Mouse (Mus musculus) midbrain, embryonic 10.5 days (tissue): ENCODE data around the gene Prkag1. TPM values are rescaled to one million over a fixed set of nuclear protein-coding genes. Genes with fewer than 3 reads are reported as not detected.

Experiments
- DNase-seq: peaks from one replicate; pipeline ENCODE4 v3.0.0-alpha.2; 2017; ENCODE audit warnings: low spot score
- H3K27ac ChIP-seq: fragments of 300-500 bp; sonication (generic); replicated peaks from 2 replicates; pipeline ENCODE4 v1.5.1; 2016; ENCODE audit warnings: mild to moderate bottlenecking
- H3K27me3 ChIP-seq: fragments of 300-500 bp; sonication (generic); 2 replicates; pipeline ENCODE4 v1.6.1; 2016; ENCODE audit warnings: low read depth, mild to moderate bottlenecking; ENCODE audit not compliant: poor library complexity, severe bottlenecking
- H3K36me3 ChIP-seq: fragments of 300-500 bp; sonication (generic); 2 replicates; pipeline ENCODE4 v1.6.1; 2016; ENCODE audit warnings: mild to moderate bottlenecking, moderate library complexity
- H3K4me1 ChIP-seq: fragments of 300-500 bp; sonication (generic); 2 replicates; pipeline ENCODE4 v1.6.1; 2016
- H3K4me3 ChIP-seq: fragments of 300-500 bp; sonication (generic); 2 replicates; pipeline ENCODE4 v1.5.1; 2016; ENCODE audit warnings: mild to moderate bottlenecking, moderate library complexity
- H3K9me3 ChIP-seq: fragments of 300-500 bp; sonication (generic); replicated peaks from 2 replicates; pipeline ENCODE4 v1.6.1; 2016; ENCODE audit warnings: mild to moderate bottlenecking
- WGBS: fragments of 180-500 bp; shearing (Covaris S2); methylation state at CpG from one replicate; pipeline ENCODE4 v1.1.7; 2016; 5-methylcytosine and 5-hydroxymethylcytosine counted together
- polyA plus RNA-seq: library from polyadenylated mRNA; unstranded; fragments of >200 nt; fragmentation: Nextera tagmentation; extraction: Ambion mirVana; gene quantifications from 2 replicates; pipeline ENCODE4 v1.2.1, GENCODE M21; 2016

The Prkag1 gene
- 90.4 and 94.9 TPM in 2 replicates for polyA plus RNA-seq

- H3K27ac ChIP-seq = peak within 1 kb of the TSS; percentile 91
- DNase-seq = peak; percentile 97
- peaks cover 45% of the 10 kb centered on the region for H3K36me3 ChIP-seq
- H3K4me1 ChIP-seq = peaks cover 34% of the 10 kb centered on the region
- H3K4me3 ChIP-seq = peak within 1 kb of the TSS; percentile 80
- WGBS = under 1% methylated on average over 66 of the region's 66 CpGs
- H3K9me3 ChIP-seq = no peaks in the 10 kb centered on the region
- H3K27me3 ChIP-seq = no peaks in the 10 kb centered on the region
These were observed at the start of gene Prkag1 for GRCm38 (mm10) chr15:98830736-98831683. Prkag1 (minus strand) TSS chr15:98831521.

DNA sequence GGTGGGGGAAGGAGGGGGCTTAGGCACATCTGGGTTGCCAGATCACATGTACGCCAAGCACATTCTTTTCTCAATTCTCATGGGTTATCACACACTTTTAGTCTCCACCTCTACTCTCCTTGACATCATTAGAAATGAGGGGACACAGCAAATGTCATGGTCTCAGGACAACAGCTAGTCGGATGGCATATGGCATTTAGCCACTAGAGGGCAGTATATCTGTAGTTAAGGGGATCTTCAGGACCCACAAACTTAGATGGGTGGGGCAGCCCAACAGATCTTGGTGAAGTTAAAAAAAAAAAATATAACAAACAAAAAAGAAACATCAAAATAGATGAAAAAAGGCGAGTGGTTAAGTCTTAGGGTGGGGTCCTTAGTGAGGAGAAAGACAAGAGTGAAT is 46.0 kb upstream of the Prkag1 start:
- Histone ChIP-seq H3K27ac (no peak overlapping the region), H3K9me3 (no peaks in the 10 kb centered on the region), H3K4me3 (no peak overlapping the region), H3K4me1 (peaks cover 36% of the 10 kb centered on the region), H3K27me3 (no peaks in the 10 kb centered on the region), H3K36me3 (peaks cover 9% of the 10 kb centered on the region; the same call in 1 of the 2 replicates)
- peak; percentile 64 for DNase-seq
- 22% methylated on average over 3 of the region's 3 CpGs for WGBS

DNA sequence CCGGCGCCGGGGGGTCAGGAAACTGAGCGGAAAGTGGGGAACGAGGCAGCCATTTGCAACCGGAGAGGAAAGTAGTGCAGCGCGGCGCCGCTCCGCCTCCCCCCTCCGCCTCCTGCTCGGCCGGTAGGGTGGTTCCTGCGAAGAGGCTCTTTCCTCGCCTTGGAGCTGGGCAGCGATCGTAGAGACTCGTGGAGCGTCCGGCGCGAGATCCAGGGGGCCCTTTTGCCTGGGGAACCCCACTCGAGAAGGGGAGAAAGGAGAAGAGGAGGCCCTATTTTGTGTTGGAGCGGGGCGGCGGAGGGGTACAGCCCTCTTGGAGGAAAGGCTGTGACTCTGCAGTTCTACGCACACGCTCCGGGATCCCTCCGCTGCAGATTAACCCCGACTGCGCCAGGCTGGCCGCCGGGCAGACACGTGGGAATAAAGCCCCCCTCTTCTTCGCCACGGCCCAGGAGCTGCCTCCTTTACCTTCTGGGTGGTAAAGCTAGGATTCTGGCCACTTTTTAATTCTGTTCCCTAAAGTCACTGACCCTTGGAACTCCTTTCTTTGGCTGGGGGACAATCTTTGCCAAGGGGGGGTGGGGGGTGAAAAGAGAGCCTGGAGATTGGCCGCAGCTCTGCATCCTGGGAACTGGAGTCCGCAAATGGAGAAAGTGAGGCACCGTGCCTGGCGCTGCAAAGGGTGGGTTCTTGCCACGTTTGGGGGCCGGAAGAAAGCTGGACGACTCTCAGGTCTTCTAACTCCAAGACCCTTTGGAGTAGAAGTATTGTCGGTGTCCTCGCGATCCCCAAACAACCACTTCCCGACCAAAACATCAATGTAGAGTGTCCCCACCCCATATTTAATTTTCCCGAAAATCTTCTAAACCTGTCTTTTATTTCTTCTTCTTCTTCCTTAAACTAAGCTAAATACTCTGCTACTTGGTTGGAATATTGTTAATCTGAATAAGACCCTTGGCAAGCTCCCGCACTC is 40.9 kb upstream of the Prkag1 start:
- no peaks in the 10 kb centered on the region for H3K9me3 ChIP-seq
- no peaks in the 10 kb centered on the region for H3K27me3 ChIP-seq
- peaks cover 8% of the 10 kb centered on the region for H3K36me3 ChIP-seq
- WGBS = 1% methylated on average over 51 of the region's 51 CpGs
- peak overlapping the region; percentile 99 for H3K4me3 ChIP-seq
- DNase-seq = peak; percentile 95
- H3K27ac ChIP-seq = peak overlapping the region; percentile 99
- peaks cover 46% of the 10 kb centered on the region for H3K4me1 ChIP-seq

DNA sequence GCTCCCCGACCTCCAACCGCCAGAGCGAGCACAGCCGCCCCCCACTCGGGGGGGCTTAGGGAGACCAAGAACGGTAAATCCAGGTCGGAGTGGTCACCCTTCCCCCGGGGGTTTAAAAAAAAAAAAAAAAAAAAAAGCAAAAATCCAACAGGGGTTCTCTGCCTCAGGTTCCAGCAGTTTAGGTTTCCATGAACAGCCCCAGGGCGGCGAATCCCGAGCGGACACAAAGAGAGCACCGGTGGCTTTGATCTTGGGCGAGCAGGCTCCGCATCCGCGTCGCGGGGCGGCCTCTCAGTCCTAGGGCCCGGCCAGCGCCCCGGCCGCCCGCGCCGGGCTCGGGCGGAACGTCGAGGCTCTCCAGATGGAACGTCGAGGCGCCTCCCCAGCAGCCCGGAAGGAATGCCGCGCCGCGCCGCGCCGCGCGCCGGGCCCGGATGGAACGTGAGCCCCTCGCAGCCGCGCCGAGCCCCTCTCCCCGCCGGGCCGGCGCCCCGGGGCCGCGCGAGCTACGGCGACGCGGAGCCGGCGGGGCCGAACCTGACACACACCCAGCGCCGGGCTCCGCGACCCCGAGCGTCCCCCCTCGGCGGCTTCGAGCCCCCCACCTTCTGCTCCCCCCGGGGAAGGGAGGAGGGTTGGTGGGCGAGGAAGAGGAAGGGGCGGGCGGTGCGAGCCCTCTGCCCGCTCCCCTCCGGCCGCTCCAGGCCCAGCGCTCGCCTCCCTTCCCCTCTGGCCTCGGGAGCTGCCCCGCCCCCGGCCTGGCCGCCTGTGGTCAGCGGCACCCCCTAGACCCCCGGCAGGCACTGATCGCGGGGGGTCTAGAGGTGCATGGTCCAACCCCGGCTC is 40.0 kb upstream of the Prkag1 start, which contains the start of gene Kmt2d:
Gene Kmt2d (minus strand): TSS at position 135 of the 846 bp plus-strand sequence.
- Histone ChIP-seq H3K4me1 (peaks cover 49% of the 10 kb centered on the region), H3K4me3 (peak within 1 kb of the TSS; percentile 99), H3K36me3 (peaks cover 17% of the 10 kb centered on the region), H3K27ac (peak within 1 kb of the TSS; percentile 99), H3K27me3 (no peaks in the 10 kb centered on the region), H3K9me3 (no peaks in the 10 kb centered on the region)
- DNase-seq = no peak
- WGBS = under 1% methylated on average over 92 of the region's 94 CpGs

DNA sequence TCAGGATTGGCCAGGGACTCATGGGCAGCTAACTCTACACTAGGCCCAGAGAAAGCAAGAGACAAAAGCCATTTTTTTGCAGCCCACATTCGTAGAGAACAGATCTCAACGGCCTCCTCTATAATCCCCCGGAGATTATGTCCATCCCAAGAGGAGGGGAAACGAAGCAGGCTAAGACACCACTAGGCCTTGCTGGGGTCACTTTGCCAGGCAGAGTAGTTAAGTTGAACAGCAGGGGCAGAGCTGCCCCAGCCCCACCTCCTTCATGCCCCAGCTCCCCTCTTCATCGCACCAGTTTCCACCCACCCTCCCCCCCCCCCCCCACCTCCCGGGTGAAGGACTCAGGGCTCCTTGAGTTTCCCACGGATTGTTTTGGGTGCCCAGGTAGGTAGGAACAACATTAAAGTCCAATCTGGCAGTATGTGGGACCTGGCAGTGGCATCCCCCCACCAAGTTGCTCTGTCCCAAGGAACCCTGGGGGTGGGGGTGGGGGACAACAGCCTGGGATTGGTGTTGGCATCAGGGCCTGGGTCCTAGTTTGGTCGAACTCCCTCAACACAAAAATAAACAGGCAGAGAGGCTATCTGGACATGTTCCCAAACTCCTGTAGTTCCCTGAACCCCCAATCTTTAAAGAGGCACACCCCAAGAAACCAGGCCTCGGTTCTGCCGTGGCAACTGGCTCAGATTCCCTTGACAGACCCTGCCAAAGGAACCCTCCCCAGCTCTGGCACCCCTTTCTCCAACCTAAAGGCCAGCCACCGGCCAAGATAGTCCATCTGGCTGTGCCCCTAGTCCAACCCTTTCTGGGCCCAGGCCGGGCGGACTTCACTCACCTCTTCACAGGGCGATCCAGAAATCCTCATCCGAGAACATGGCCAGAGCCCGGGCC is 39.1 kb upstream of the Prkag1 start:
- Histone ChIP-seq H3K4me1 (peaks cover 49% of the 10 kb centered on the region), H3K9me3 (no peaks in the 10 kb centered on the region), H3K27ac (peak overlapping the region; percentile 99), H3K36me3 (peaks cover 25% of the 10 kb centered on the region), H3K27me3 (no peaks in the 10 kb centered on the region), H3K4me3 (peak overlapping the region; percentile 99)
- 0% methylated on average over 16 of the region's 16 CpGs for WGBS
- peak; percentile 40 for DNase-seq

DNA sequence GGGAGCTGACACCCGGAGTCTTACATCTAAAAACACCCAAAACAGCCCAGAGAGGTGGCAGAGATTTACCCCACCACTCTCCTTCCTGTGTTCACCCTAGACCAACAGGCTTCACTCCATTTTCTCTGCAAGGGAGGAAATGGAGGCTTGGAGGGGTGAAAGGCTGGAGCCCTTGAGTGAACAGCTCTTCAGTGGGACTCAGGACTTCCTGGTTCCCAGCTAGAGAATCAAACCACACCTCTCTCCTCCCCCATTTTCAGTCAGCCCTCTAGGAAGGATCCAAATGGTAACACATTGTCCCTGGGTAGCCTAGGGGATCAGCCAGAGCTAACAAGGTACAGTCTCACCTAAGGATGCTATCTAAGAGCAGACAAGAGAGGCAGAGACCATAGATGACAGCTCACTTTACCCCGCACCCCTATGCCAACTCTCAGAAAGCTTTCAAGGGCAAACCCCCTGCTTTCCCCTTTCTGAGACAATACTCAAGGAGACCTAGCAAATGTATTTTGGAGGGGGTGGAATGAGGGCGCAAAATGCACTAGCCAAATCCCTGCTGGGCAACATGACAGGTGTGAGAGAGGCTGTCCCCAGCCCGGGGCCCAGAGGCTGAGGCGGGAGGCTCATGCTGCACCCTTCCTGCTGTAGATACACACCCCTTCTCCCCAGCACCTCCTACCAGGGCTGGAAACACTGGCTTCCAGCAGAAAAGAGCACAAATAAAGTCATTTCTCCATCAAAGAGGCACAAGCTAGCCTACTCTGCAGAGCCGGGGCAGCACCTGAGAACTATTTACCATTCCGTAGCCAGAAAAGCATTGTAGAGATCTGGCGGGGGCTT is 38.2 kb upstream of the Prkag1 start:
- no peak for DNase-seq
- peak overlapping the region; percentile 99 for H3K27ac ChIP-seq
- H3K36me3 ChIP-seq = peaks cover 34% of the 10 kb centered on the region
- WGBS = 22% methylated on average over 8 of the region's 8 CpGs
- H3K4me1 ChIP-seq = peaks cover 49% of the 10 kb centered on the region
- H3K9me3 ChIP-seq = no peaks in the 10 kb centered on the region
- H3K27me3 ChIP-seq = no peaks in the 10 kb centered on the region
- H3K4me3 ChIP-seq = peak overlapping the region; percentile 99

DNA sequence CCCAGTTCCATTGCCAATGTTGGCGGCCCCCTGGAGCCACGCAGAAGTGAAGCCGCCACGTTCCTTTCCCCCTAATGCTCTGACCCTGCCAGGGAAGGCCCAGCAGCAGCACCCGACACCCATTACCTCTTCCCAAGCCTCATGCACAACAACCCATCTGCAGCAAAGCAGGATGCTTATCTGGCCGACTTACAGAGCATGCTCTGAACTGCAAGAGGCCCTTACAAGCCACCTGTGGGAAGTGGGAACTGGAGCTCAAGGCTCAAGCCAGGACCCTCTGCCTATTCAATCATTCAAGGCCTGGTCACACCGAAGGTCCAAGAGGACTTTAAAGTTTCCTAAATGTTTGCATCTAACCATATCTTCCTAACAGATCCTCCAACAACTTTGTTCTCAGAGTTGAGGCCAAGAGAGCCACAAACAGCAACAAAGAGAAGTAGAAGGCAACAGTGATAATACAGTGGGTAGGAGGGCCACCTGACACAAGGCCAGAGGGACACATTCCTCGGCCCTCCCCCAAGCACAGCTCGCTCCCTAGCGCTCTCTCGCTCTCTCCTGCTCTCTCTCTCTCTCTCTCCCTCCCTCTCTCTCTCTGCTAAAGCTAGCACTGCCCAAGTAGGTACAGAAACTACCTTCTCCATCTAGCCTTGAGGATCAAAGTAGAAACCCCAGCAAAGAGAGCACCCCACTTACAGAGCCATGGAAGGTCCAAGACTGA is 37.2 kb upstream of the Prkag1 start:
- Histone ChIP-seq H3K4me3 (peak overlapping the region; percentile 99), H3K9me3 (no peaks in the 10 kb centered on the region), H3K36me3 (peaks cover 44% of the 10 kb centered on the region), H3K4me1 (peaks cover 49% of the 10 kb centered on the region), H3K27ac (peak overlapping the region; percentile 99; the same call in 1 of the 2 replicates), H3K27me3 (no peaks in the 10 kb centered on the region)
- WGBS = 43% methylated on average over 11 of the region's 11 CpGs
- DNase-seq = no peak

DNA sequence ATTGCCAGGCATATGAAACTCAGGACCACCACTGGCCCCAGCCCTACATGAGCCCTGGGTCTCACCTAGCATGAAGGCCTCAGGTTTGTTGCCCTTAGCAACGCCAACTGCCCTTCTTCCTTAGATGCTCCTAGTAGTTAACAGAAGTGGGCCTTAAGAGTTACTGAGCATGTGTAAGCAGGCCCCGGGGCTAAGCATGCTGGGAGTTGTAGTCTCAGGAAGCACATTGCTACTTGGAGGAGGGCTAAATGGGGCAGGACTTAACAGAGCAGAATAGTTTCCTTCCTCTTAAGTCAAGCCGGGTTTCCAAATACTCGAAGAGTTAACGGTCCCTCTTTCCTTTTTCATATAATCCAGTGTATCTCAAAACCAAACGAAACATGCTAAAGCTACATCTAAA is 36.0 kb upstream of the Prkag1 start:
- Histone ChIP-seq H3K27ac (no peak overlapping the region), H3K4me3 (peak overlapping the region; percentile 99; the same call in 1 of the 2 replicates), H3K9me3 (no peaks in the 10 kb centered on the region), H3K27me3 (no peaks in the 10 kb centered on the region), H3K4me1 (peaks cover 39% of the 10 kb centered on the region), H3K36me3 (peaks cover 56% of the 10 kb centered on the region)
- 77% methylated on average over 6 of the region's 6 CpGs for WGBS
- no peak for DNase-seq

DNA sequence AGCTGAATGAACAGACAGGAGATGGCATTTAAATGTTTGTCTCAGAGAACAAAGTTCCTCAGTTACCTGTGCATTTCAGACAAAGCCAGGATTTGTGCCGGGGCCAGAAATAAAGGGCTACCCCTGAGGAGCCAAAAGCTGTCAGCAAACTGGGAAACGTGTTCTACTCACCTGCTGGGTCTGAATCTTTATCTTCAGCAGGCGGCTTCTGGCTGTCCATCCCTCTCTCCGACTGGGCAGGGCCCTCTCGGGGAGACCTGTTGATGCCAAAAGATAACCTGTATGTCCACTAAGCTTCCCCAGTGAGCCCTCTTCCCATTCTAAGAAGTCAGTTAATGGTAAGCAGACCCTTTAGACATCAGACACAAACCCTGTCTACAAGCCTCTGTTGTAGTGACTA is 35.2 kb upstream of the Prkag1 start:
- DNase-seq = no peak
- Histone ChIP-seq H3K36me3 (peaks cover 64% of the 10 kb centered on the region), H3K27me3 (no peaks in the 10 kb centered on the region), H3K9me3 (no peaks in the 10 kb centered on the region), H3K4me3 (no peak overlapping the region), H3K27ac (no peak overlapping the region), H3K4me1 (peaks cover 37% of the 10 kb centered on the region)
- WGBS = 91% methylated on average over 5 of the region's 5 CpGs

- no peak for DNase-seq
- Histone ChIP-seq H3K4me1 (peaks cover 37% of the 10 kb centered on the region), H3K27me3 (no peaks in the 10 kb centered on the region), H3K27ac (no peak overlapping the region), H3K4me3 (no peak overlapping the region), H3K36me3 (peaks cover 72% of the 10 kb centered on the region), H3K9me3 (no peaks in the 10 kb centered on the region)
- 93% methylated on average over 8 of the region's 8 CpGs for WGBS
These were observed 34.5 kb upstream of the Prkag1 start for GRCm38 (mm10) chr15:98865771-98866170.
